Mouse (Mus musculus) MEL (cell line): ENCODE measurements around the gene Samm50. TPM values are rescaled to one million over a fixed set of nuclear protein-coding genes. Genes with fewer than 3 reads are reported as not detected.

Source experiments
- DNase-seq: peaks from one replicate; pipeline ENCODE4 v3.0.0; 2011; ENCODE audit warnings: low read depth, low spot score
- H3K27ac ChIP-seq: 2 replicates; pipeline ENCODE4 v1.5.1; 2012; ENCODE audit warnings: low read depth, mild to moderate bottlenecking, control low read depth, low read length, moderate library complexity; ENCODE audit not compliant: control insufficient read depth
- H3K27me3 ChIP-seq, 2 experiments: fragments of 150-350 bp in 1 of 2; sonication (generic) in 1 of 2; 2 replicates each; pipeline ENCODE4 v1.6.1; 2012; ENCODE audit warnings: low read length in 2 of 2, mild to moderate bottlenecking in 2 of 2, improper control_type of control experiment in 1 of 2, moderate library complexity in 1 of 2; ENCODE audit not compliant: insufficient read depth in 2 of 2, control insufficient read depth in 1 of 2
- H3K36me3 ChIP-seq, 2 experiments: 2 replicates each; pipeline ENCODE4 v1.6.1; 2012 to 2014; ENCODE audit warnings: low read length in 2 of 2, improper control_type of control experiment in 1 of 2, inconsistent platforms in 1 of 2, mild to moderate bottlenecking in 1 of 2; ENCODE audit not compliant: insufficient read depth in 2 of 2, control insufficient read depth in 1 of 2
- H3K4me1 ChIP-seq, 2 experiments: fragments of 150-350 bp in 1 of 2; sonication (generic) in 1 of 2; 2 replicates each; pipeline ENCODE4 v1.6.1; 2012; ENCODE audit warnings: low read length in 2 of 2, improper control_type of control experiment in 1 of 2, mild to moderate bottlenecking in 1 of 2; ENCODE audit not compliant: insufficient read depth in 2 of 2, control insufficient read depth in 1 of 2
- H3K4me3 ChIP-seq, 2 experiments: fragments of 150-350 bp in 1 of 2; sonication (generic) in 1 of 2; 2 replicates each; pipeline ENCODE4 v1.5.1; 2012; ENCODE audit warnings: low read depth in 2 of 2, low read length in 2 of 2, mild to moderate bottlenecking in 2 of 2, moderate library complexity in 2 of 2, control low read depth in 1 of 2, improper control_type of control experiment in 1 of 2; ENCODE audit not compliant: control insufficient read depth in 1 of 2, insufficient read depth in 1 of 2
- H3K79me2 ChIP-seq: 2 replicates; pipeline ENCODE4 v1.6.1; 2012; ENCODE audit warnings: mild to moderate bottlenecking, low read length, moderate library complexity; ENCODE audit not compliant: control insufficient read depth, poor library complexity, insufficient read depth
- H3K9ac ChIP-seq: 2 replicates; pipeline ENCODE4 v1.6.1; 2012; ENCODE audit warnings: low read depth, mild to moderate bottlenecking, control low read depth, low read length, moderate library complexity; ENCODE audit not compliant: control insufficient read depth, poor library complexity, severe bottlenecking
- H3K9me3 ChIP-seq: fragments of 150-350 bp; sonication (generic); replicated peaks from 2 replicates; pipeline ENCODE4 v1.6.1; 2012; ENCODE audit warnings: mild to moderate bottlenecking, low read length, improper control_type of control experiment, moderate library complexity; ENCODE audit not compliant: insufficient read depth
- CHD1 ChIP-seq: IDR thresholded peaks from 2 replicates; pipeline ENCODE4 v1.6.1; 2012; ENCODE audit warnings: low read depth, mild to moderate bottlenecking, inconsistent platforms, low read length, improper control_type of control experiment
- CHD2 ChIP-seq: IDR thresholded peaks from 2 replicates; pipeline ENCODE4 v1.6.1; 2011; ENCODE audit warnings: low read length, improper control_type of control experiment
- E2F4 ChIP-seq: IDR thresholded peaks from 2 replicates; pipeline ENCODE4 v1.6.1; 2011; ENCODE audit warnings: low read depth, low read length, improper control_type of control experiment, borderline replicate concordance
- EP300 ChIP-seq, 2 experiments: IDR thresholded peaks; 2 replicates each; pipeline ENCODE4 v1.6.1; 2011; ENCODE audit warnings: improper control_type of control experiment in 2 of 2, low read length in 2 of 2, low read depth in 1 of 2, mild to moderate bottlenecking in 1 of 2
- GABPA ChIP-seq: IDR thresholded peaks from 2 replicates; pipeline ENCODE4 v1.6.1; 2012; ENCODE audit warnings: low read depth, mild to moderate bottlenecking, inconsistent platforms, low read length, improper control_type of control experiment, moderate library complexity
- GATA1 ChIP-seq: IDR thresholded peaks from 2 replicates; pipeline ENCODE4 v1.6.1; 2011; ENCODE audit warnings: low read depth, low read length, improper control_type of control experiment
- HCFC1 ChIP-seq: IDR thresholded peaks from 2 replicates; pipeline ENCODE4 v1.6.1; 2012; ENCODE audit warnings: low read depth, mild to moderate bottlenecking, inconsistent platforms, low read length, improper control_type of control experiment, moderate library complexity
- JUND ChIP-seq: IDR thresholded peaks from 2 replicates; pipeline ENCODE4 v1.6.1; 2011; ENCODE audit warnings: low read depth, mild to moderate bottlenecking, improper control_type of control experiment, low read length
- KAT2A ChIP-seq: conservative IDR thresholded peaks from 2 replicates; pipeline ENCODE4 v1.6.1; 2012; ENCODE audit warnings: low read depth, low read length, improper control_type of control experiment, inconsistent platforms
- MAFK ChIP-seq: IDR thresholded peaks from 2 replicates; pipeline ENCODE4 v1.6.1; 2011; ENCODE audit warnings: low read depth, mild to moderate bottlenecking, low read length, improper control_type of control experiment, borderline replicate concordance
- MAX ChIP-seq: IDR thresholded peaks from 2 replicates; pipeline ENCODE4 v1.6.1; 2011; ENCODE audit warnings: low read length, improper control_type of control experiment
- MAZ ChIP-seq: IDR thresholded peaks from 2 replicates; pipeline ENCODE4 v1.6.1; 2012; ENCODE audit warnings: low read depth, mild to moderate bottlenecking, inconsistent platforms, low read length, improper control_type of control experiment
- MEF2A ChIP-seq: IDR thresholded peaks from 2 replicates; pipeline ENCODE4 v1.6.1; 2014; ENCODE audit warnings: low read depth, mild to moderate bottlenecking, inconsistent platforms, low read length, improper control_type of control experiment; ENCODE audit not compliant: poor library complexity, insufficient replicate concordance, severe bottlenecking; ENCODE audit errors: extremely low read depth
- MXI1 ChIP-seq: IDR thresholded peaks from 2 replicates; pipeline ENCODE4 v1.6.1; 2011; ENCODE audit warnings: mild to moderate bottlenecking, low read depth, low read length, improper control_type of control experiment
- NELFE ChIP-seq: IDR thresholded peaks from 2 replicates; pipeline ENCODE4 v1.6.1; 2011; ENCODE audit warnings: low read depth, low read length, improper control_type of control experiment
- NRF1 ChIP-seq: IDR thresholded peaks from 2 replicates; pipeline ENCODE4 v1.6.1; 2014; ENCODE audit warnings: low read depth, mild to moderate bottlenecking, inconsistent platforms, low read length, improper control_type of control experiment, moderate library complexity; ENCODE audit not compliant: poor library complexity, insufficient read depth, severe bottlenecking
- POLR2A ChIP-seq, 2 experiments: IDR thresholded peaks; 2 replicates each; pipeline ENCODE4 v1.6.1; 2011 to 2012; ENCODE audit warnings: low read length in 2 of 2, mild to moderate bottlenecking in 2 of 2, control low read depth in 1 of 2, improper control_type of control experiment in 1 of 2, low read depth in 1 of 2, moderate library complexity in 1 of 2; ENCODE audit not compliant: control insufficient read depth in 1 of 2, insufficient read depth in 1 of 2, poor library complexity in 1 of 2
- POLR2AphosphoS2 ChIP-seq: IDR thresholded peaks from 2 replicates; pipeline ENCODE4 v1.6.1; 2011; ENCODE audit warnings: low read length, improper control_type of control experiment
- POLR2AphosphoS5 ChIP-seq: IDR thresholded peaks from 2 replicates; pipeline ENCODE4 v1.6.1; 2012; ENCODE audit warnings: low read depth, borderline replicate concordance, mild to moderate bottlenecking, inconsistent platforms, low read length, moderate library complexity, mixed read lengths
- RAD21 ChIP-seq: IDR thresholded peaks from 2 replicates; pipeline ENCODE4 v1.6.1; 2011; ENCODE audit warnings: mild to moderate bottlenecking, low read depth, low read length, improper control_type of control experiment
- RCOR1 ChIP-seq: IDR thresholded peaks from 2 replicates; pipeline ENCODE4 v1.6.1; 2012; ENCODE audit warnings: low read depth, mild to moderate bottlenecking, inconsistent platforms, low read length, improper control_type of control experiment
- SMC3 ChIP-seq: IDR thresholded peaks from 2 replicates; pipeline ENCODE4 v1.6.1; 2011; ENCODE audit warnings: low read depth, low read length, improper control_type of control experiment
- TAL1 ChIP-seq: IDR thresholded peaks from 2 replicates; pipeline ENCODE4 v1.6.1; 2012; ENCODE audit warnings: mild to moderate bottlenecking, inconsistent platforms, low read length, moderate library complexity, mixed read lengths
- TBP ChIP-seq: IDR thresholded peaks from 2 replicates; pipeline ENCODE4 v1.8.0; 2011; ENCODE audit warnings: low read depth, low read length, improper control_type of control experiment
- TCF12 ChIP-seq: IDR thresholded peaks from 2 replicates; pipeline ENCODE4 v1.6.1; 2014; ENCODE audit warnings: low read depth, mild to moderate bottlenecking, inconsistent platforms, low read length, improper control_type of control experiment, moderate library complexity
- UBTF ChIP-seq: IDR thresholded peaks from 2 replicates; pipeline ENCODE4 v1.6.1; 2012; ENCODE audit warnings: low read depth, mild to moderate bottlenecking, inconsistent platforms, low read length, improper control_type of control experiment, moderate library complexity, borderline replicate concordance; ENCODE audit not compliant: insufficient read depth
- ZC3H11A ChIP-seq: IDR thresholded peaks from 2 replicates; pipeline ENCODE4 v1.6.1; 2012; ENCODE audit warnings: low read depth, mild to moderate bottlenecking, inconsistent platforms, low read length, improper control_type of control experiment
- ZKSCAN1 ChIP-seq: IDR thresholded peaks from 2 replicates; pipeline ENCODE4 v1.6.1; 2012; ENCODE audit warnings: low read depth, mild to moderate bottlenecking, inconsistent platforms, low read length, improper control_type of control experiment, moderate library complexity
- ZMIZ1 ChIP-seq: IDR thresholded peaks from 2 replicates; pipeline ENCODE4 v1.6.1; 2012; ENCODE audit warnings: low read depth, mild to moderate bottlenecking, inconsistent platforms, low read length, improper control_type of control experiment, moderate library complexity
- ZNF384 ChIP-seq: IDR thresholded peaks from 2 replicates; pipeline ENCODE4 v1.6.1; 2012; ENCODE audit warnings: low read depth, mild to moderate bottlenecking, inconsistent platforms, low read length, improper control_type of control experiment
- polyA plus RNA-seq, 2 experiments: library from polyadenylated mRNA; stranded (reverse) in 1 of 2; unstranded in 1 of 2; fragments of >175 nt in 1 of 2; fragments of >200 nt in 1 of 2; gene quantifications; 2 replicates each; pipeline versions ENCODE4 v1.2.1 to v1.2.4; 2012; ENCODE audit warnings: low replicate concordance in 2 of 2, low read depth in 1 of 2; ENCODE audit not compliant: insufficient read length in 2 of 2, insufficient read depth in 1 of 2, missing spikeins in 1 of 2
- total RNA-seq: library from RNA; depleted of rRNA; stranded (reverse); fragments of 300-350 nt; gene quantifications from 2 replicates; pipeline ENCODE4 v1.2.3, GENCODE M21; 2012

Samm50 gene
- total and polyA plus RNA-seq, 3 experiments: 62.4 to 190 TPM; not detected in 1

GRCm38 (mm10) chr15:84186196-84186595 is 5.8 kb upstream of the Samm50 start:
- Histone ChIP-seq H3K9ac (no peak overlapping the region), H3K27ac (no peak overlapping the region), H3K4me3 (no peak overlapping the region), H3K36me3 (peaks cover 0 to 3% of the 10 kb centered on the region in 2 experiments; a peak in 2 of 4 replicates), H3K4me1 (peaks cover 0 to 14% of the 10 kb centered on the region in 2 experiments; a peak in 1 of 4 replicates), H3K27me3 (peaks cover 0 to 1% of the 10 kb centered on the region in 2 experiments; a peak in 1 of 4 replicates), H3K9me3 (no peaks in the 10 kb centered on the region), H3K79me2 (no peaks in the 10 kb centered on the region)
- DNase-seq: no peak
- TF ChIP-seq MEF2A (no peak), EP300 (IDR thresholded peaks at IDR 0.05; ENCODE audit: low read depth in 1 of 2, low read length in 2 of 2) (no peak), MAFK (no peak), POLR2AphosphoS2 (no peak), SMC3 (no peak), GABPA (no peak), POLR2A (IDR thresholded peaks at IDR 0.05; ENCODE audit: control insufficient read depth in 1 of 2, insufficient read depth in 1 of 2, low read depth in 1 of 2, low read length in 2 of 2, poor library complexity in 1 of 2) (no peak), ZC3H11A (no peak), KAT2A (no peak), NRF1 (no peak), TBP (no peak), RCOR1 (no peak), ZKSCAN1 (no peak), RAD21 (no peak), NELFE (no peak), UBTF (no peak)

- H3K36me3 ChIP-seq: peaks cover 0 to 8% of the 10 kb centered on the region in 2 experiments; a peak in 2 of 4 replicates
- H3K79me2 ChIP-seq: peaks cover 21% of the 10 kb centered on the region
- DNase-seq: no peak
- TF ChIP-seq E2F4: no peak
- TF ChIP-seq MAZ: no peak
- TF ChIP-seq SMC3: no peak
- no peak for TF ChIP-seq RCOR1
- no peak for TF ChIP-seq ZMIZ1
- no peak for TF ChIP-seq POLR2AphosphoS5
- no peak for TF ChIP-seq NRF1
- TF ChIP-seq JUND: no peak
- no peak for TF ChIP-seq POLR2AphosphoS2
- no peak for TF ChIP-seq TCF12
- TF ChIP-seq MXI1: no peak
- no peak for TF ChIP-seq CHD2
- no peak for TF ChIP-seq HCFC1
- no peak for TF ChIP-seq MAFK
- TF ChIP-seq GATA1: no peak
- no peak for TF ChIP-seq CHD1
- TF ChIP-seq MAX: no peak
- TF ChIP-seq EP300 (IDR thresholded peaks at IDR 0.05; ENCODE audit: low read depth in 1 of 2, low read length in 2 of 2): no peak
- TF ChIP-seq TAL1: no peak
- no peak for TF ChIP-seq ZNF384
- no peak overlapping the region for H3K27ac ChIP-seq
- H3K4me1 ChIP-seq: peaks cover 0 to 21% of the 10 kb centered on the region in 2 experiments; a peak in 1 of 4 replicates
- no peak overlapping the region for H3K9ac ChIP-seq
- H3K4me3 ChIP-seq: no peak overlapping the region
- H3K27me3 ChIP-seq: no peaks in the 10 kb centered on the region
- H3K9me3 ChIP-seq: no peaks in the 10 kb centered on the region
Measured at GRCm38 (mm10) chr15:84188887-84189530, 3.0 kb upstream of the Samm50 start.
